Mouse (Mus musculus): ENCODE measurements at regions not wholly inside any gene's neighbourhood (a gene's known extent, or its start where the extent isn't known, plus 50 kb on each side); places are given as distances from the start of the nearest gene placed in this dataset.

GRCm38 (mm10) chr4:106123038-106123654 lies 192.9 kb upstream of the Usp24 start:
- no peaks in the 10 kb centered on the region for H3K36me3 ChIP-seq
- H3K4me3 ChIP-seq = no peak overlapping the region
- 0 out of 2 replicates have a peak, but pooled peaks have one; percentile 39 for ATAC-seq (replicated peaks; ENCODE audit: insufficient number of reproducible peaks, insufficient read depth, low FRiP score, low read depth)
- H3K4me1 ChIP-seq (replicated peaks) = no peaks in the 10 kb centered on the region
- no peak overlapping the region for H3K9ac ChIP-seq
- H3K9me3 ChIP-seq (replicated peaks) = no peaks in the 10 kb centered on the region
- 70% methylated on average over 8 of the region's 8 CpGs for WGBS
- H3K27me3 ChIP-seq = no peaks in the 10 kb centered on the region
- no peak overlapping the region for H3K4me2 ChIP-seq
- no peak overlapping the region for H3K27ac ChIP-seq

GRCm38 (mm10) chr4:106127199-106127598 lies 188.8 kb upstream of the Usp24 start:
- 78% methylated on average over 5 of the region's 5 CpGs for WGBS
- Histone ChIP-seq H3K9me3 (replicated peaks) (no peaks in the 10 kb centered on the region), H3K27ac (no peak overlapping the region), H3K27me3 (no peaks in the 10 kb centered on the region), H3K4me2 (no peak overlapping the region), H3K4me3 (no peak overlapping the region), H3K9ac (no peak overlapping the region), H3K36me3 (no peaks in the 10 kb centered on the region), H3K4me1 (replicated peaks) (no peaks in the 10 kb centered on the region)
- ATAC-seq (replicated peaks; ENCODE audit: insufficient number of reproducible peaks, insufficient read depth, low FRiP score, low read depth) = no peak

- Histone ChIP-seq H3K4me3 (no peak overlapping the region), H3K36me3 (no peaks in the 10 kb centered on the region), H3K4me1 (replicated peaks) (no peaks in the 10 kb centered on the region), H3K27me3 (no peaks in the 10 kb centered on the region), H3K27ac (no peak overlapping the region), H3K9ac (no peak overlapping the region), H3K4me2 (no peak overlapping the region), H3K9me3 (replicated peaks) (no peaks in the 10 kb centered on the region)
- no peak for ATAC-seq (replicated peaks; ENCODE audit: insufficient number of reproducible peaks, insufficient read depth, low FRiP score, low read depth)
- WGBS = 56% methylated on average over 7 of the region's 7 CpGs
Measured at GRCm38 (mm10) chr4:106127641-106128040, 188.4 kb upstream of the Usp24 start.

GRCm38 (mm10) chr4:106129327-106129726 lies 186.7 kb upstream of the Usp24 start:
- H3K4me1 ChIP-seq (replicated peaks) = no peaks in the 10 kb centered on the region
- no peak overlapping the region for H3K9ac ChIP-seq
- no peak overlapping the region for H3K27ac ChIP-seq
- H3K4me3 ChIP-seq = no peak overlapping the region
- no peaks in the 10 kb centered on the region for H3K36me3 ChIP-seq
- WGBS = 70% methylated on average over 7 of the region's 7 CpGs
- H3K9me3 ChIP-seq (replicated peaks) = no peaks in the 10 kb centered on the region
- H3K27me3 ChIP-seq = no peaks in the 10 kb centered on the region
- no peak for ATAC-seq (replicated peaks; ENCODE audit: insufficient number of reproducible peaks, insufficient read depth, low FRiP score, low read depth)
- H3K4me2 ChIP-seq = no peak overlapping the region

- no peak overlapping the region for H3K9ac ChIP-seq
- H3K4me1 ChIP-seq (replicated peaks) = no peaks in the 10 kb centered on the region
- no peak overlapping the region for H3K27ac ChIP-seq
- ATAC-seq (replicated peaks; ENCODE audit: insufficient number of reproducible peaks, insufficient read depth, low FRiP score, low read depth) = no peak
- no peak overlapping the region for H3K4me3 ChIP-seq
- H3K27me3 ChIP-seq = no peaks in the 10 kb centered on the region
- H3K9me3 ChIP-seq (replicated peaks) = no peaks in the 10 kb centered on the region
- 94% methylated on average over 2 of the region's 2 CpGs for WGBS
- H3K4me2 ChIP-seq = no peak overlapping the region
- H3K36me3 ChIP-seq = no peaks in the 10 kb centered on the region
Measured at GRCm38 (mm10) chr4:106129803-106130202, 186.2 kb upstream of the Usp24 start.

- Histone ChIP-seq H3K27ac (no peak overlapping the region), H3K27me3 (no peaks in the 10 kb centered on the region), H3K4me1 (replicated peaks) (no peaks in the 10 kb centered on the region), H3K9ac (no peak overlapping the region), H3K4me2 (no peak overlapping the region), H3K4me3 (no peak overlapping the region), H3K36me3 (no peaks in the 10 kb centered on the region), H3K9me3 (replicated peaks) (no peaks in the 10 kb centered on the region)
- ATAC-seq (replicated peaks; ENCODE audit: insufficient number of reproducible peaks, insufficient read depth, low FRiP score, low read depth) = no peak
- WGBS = 64% methylated on average over 10 of the region's 10 CpGs
Measured at GRCm38 (mm10) chr4:106133746-106134730, 182.0 kb upstream of the Usp24 start.

GRCm38 (mm10) chr4:106142741-106143140 lies 173.3 kb upstream of the Usp24 start:
- Histone ChIP-seq H3K4me3 (no peak overlapping the region), H3K9ac (no peak overlapping the region), H3K27me3 (no peaks in the 10 kb centered on the region), H3K4me2 (no peak overlapping the region), H3K27ac (no peak overlapping the region), H3K9me3 (replicated peaks) (no peaks in the 10 kb centered on the region), H3K36me3 (no peaks in the 10 kb centered on the region), H3K4me1 (replicated peaks) (peaks cover 3% of the 10 kb centered on the region; the same call in 1 of the 2 replicates)
- no peak for ATAC-seq (replicated peaks; ENCODE audit: insufficient number of reproducible peaks, insufficient read depth, low FRiP score, low read depth)
- WGBS = 83% methylated on average over 4 of the region's 4 CpGs

- Histone ChIP-seq H3K4me2 (no peak overlapping the region), H3K4me1 (replicated peaks) (peaks cover 3% of the 10 kb centered on the region; the same call in 1 of the 2 replicates), H3K36me3 (no peaks in the 10 kb centered on the region), H3K27ac (no peak overlapping the region), H3K4me3 (no peak overlapping the region), H3K27me3 (no peaks in the 10 kb centered on the region), H3K9me3 (replicated peaks) (no peaks in the 10 kb centered on the region), H3K9ac (no peak overlapping the region)
- 80% methylated on average over 7 of the region's 7 CpGs for WGBS
- no peak for ATAC-seq (replicated peaks; ENCODE audit: insufficient number of reproducible peaks, insufficient read depth, low FRiP score, low read depth)
Measured at GRCm38 (mm10) chr4:106144351-106145116, 171.5 kb upstream of the Usp24 start.

GRCm38 (mm10) chr4:106146919-106147460 lies 169.0 kb upstream of the Usp24 start:
- H3K4me2 ChIP-seq = no peak overlapping the region
- no peak for ATAC-seq (replicated peaks; ENCODE audit: insufficient number of reproducible peaks, insufficient read depth, low FRiP score, low read depth)
- 53% methylated on average over 3 of the region's 3 CpGs for WGBS
- H3K4me1 ChIP-seq (replicated peaks) = peaks cover 3% of the 10 kb centered on the region; the same call in 1 of the 2 replicates
- no peaks in the 10 kb centered on the region for H3K9me3 ChIP-seq (replicated peaks)
- H3K4me3 ChIP-seq = no peak overlapping the region
- no peaks in the 10 kb centered on the region for H3K36me3 ChIP-seq
- no peaks in the 10 kb centered on the region for H3K27me3 ChIP-seq
- H3K9ac ChIP-seq = no peak overlapping the region
- H3K27ac ChIP-seq = no peak overlapping the region

GRCm38 (mm10) chr4:106148866-106149265 lies 167.1 kb upstream of the Usp24 start:
- no peak overlapping the region for H3K27ac ChIP-seq
- ATAC-seq (replicated peaks; ENCODE audit: insufficient number of reproducible peaks, insufficient read depth, low FRiP score, low read depth) = no peak
- no peaks in the 10 kb centered on the region for H3K27me3 ChIP-seq
- no peak overlapping the region for H3K4me3 ChIP-seq
- H3K9ac ChIP-seq = no peak overlapping the region
- H3K4me1 ChIP-seq (replicated peaks) = peaks cover 3% of the 10 kb centered on the region; the same call in 1 of the 2 replicates
- H3K9me3 ChIP-seq (replicated peaks) = no peaks in the 10 kb centered on the region
- no peaks in the 10 kb centered on the region for H3K36me3 ChIP-seq
- WGBS = 89% methylated on average over 3 of the region's 3 CpGs
- H3K4me2 ChIP-seq = no peak overlapping the region

All from heart, embryonic 15.5 days (tissue).